9 mouse cellular contexts compared by ENCODE assay signal in genomic region chr13:31207709-31208108, GRCm38 (mm10).
DNase-seq lines count a peak whose midpoint lies in the region; ATAC-seq lines count a peak whose summit lies in the region.
"Had no signal": no experiment of that assay in that cellular context is flagged by ENCODE, and none has a peak within 500 bp of the region (broad histone marks: within the 10 kb centered on the region; RNA-seq: fewer than 3 reads in every experiment).

No protein-coding gene starts in this region.

- H3K9ac ChIP-seq in hindbrain, embryonic 12.5 days = no peak overlapping the region
- no peak overlapping the region for H3K9ac ChIP-seq in intestine, embryonic 15.5 days
- no peak overlapping the region for H3K9ac ChIP-seq in lung, embryonic 15.5 days
- no peak overlapping the region for H3K9ac ChIP-seq in stomach, embryonic 14.5 days (replicated peaks; ENCODE audit: low read depth, low read length)
- H3K9ac ChIP-seq in midbrain, embryonic 16.5 days (ENCODE audit: low read depth, low read length) = no peak overlapping the region
- H3K9ac ChIP-seq: heart, embryonic 15.5 days had no signal

- H3K4me1 ChIP-seq in hindbrain, embryonic 10.5 days (replicated peaks) = no peaks in the 10 kb centered on the region
- no peaks in the 10 kb centered on the region for H3K4me1 ChIP-seq in hindbrain, embryonic 12.5 days
- H3K4me1 ChIP-seq in intestine, embryonic 15.5 days (replicated peaks) = no peaks in the 10 kb centered on the region
- H3K4me1 ChIP-seq in lung, embryonic 15.5 days = peaks cover 7% of the 10 kb centered on the region; the same call in 1 of the 2 replicates
- 0 out of 2 replicates have a peak, but pooled peaks cover 2% of the 10 kb centered on the region for H3K4me1 ChIP-seq in stomach, embryonic 14.5 days (ENCODE audit: control insufficient read depth, insufficient read depth, low read length)
- H3K4me1 ChIP-seq in midbrain, embryonic 16.5 days (ENCODE audit: control insufficient read depth, insufficient read depth, low read length) = no peaks in the 10 kb centered on the region
- H3K4me1 ChIP-seq: heart, embryonic 15.5 days had no signal

- 75% methylated on average over 5 of the region's 5 CpGs for WGBS in hindbrain, embryonic 10.5 days
- 68% methylated on average over 5 of the region's 5 CpGs for WGBS in hindbrain, embryonic 12.5 days
- WGBS in intestine, embryonic 15.5 days = 27% methylated on average over 5 of the region's 5 CpGs
- 19% methylated on average over 5 of the region's 5 CpGs for WGBS in lung, embryonic 15.5 days
- WGBS in stomach, embryonic 14.5 days = 28% methylated on average over 5 of the region's 5 CpGs
- 59% methylated on average over 5 of the region's 5 CpGs for WGBS in midbrain, embryonic 16.5 days

- no peak overlapping the region for H3K4me2 ChIP-seq in hindbrain, embryonic 12.5 days (replicated peaks)
- no peak overlapping the region for H3K4me2 ChIP-seq in intestine, embryonic 15.5 days (replicated peaks)
- no peak overlapping the region for H3K4me2 ChIP-seq in lung, embryonic 15.5 days
- H3K4me2 ChIP-seq in stomach, embryonic 14.5 days (replicated peaks; ENCODE audit: low read depth, low read length) = no peak overlapping the region
- no peak overlapping the region for H3K4me2 ChIP-seq in midbrain, embryonic 16.5 days (ENCODE audit: low read length)
- H3K4me2 ChIP-seq: heart, embryonic 15.5 days had no signal

- H3K27me3 ChIP-seq in hindbrain, embryonic 10.5 days (ENCODE audit: insufficient read depth, poor library complexity, severe bottlenecking) = no peaks in the 10 kb centered on the region
- no peaks in the 10 kb centered on the region; the same call in 1 of the 2 replicates for H3K27me3 ChIP-seq in hindbrain, embryonic 12.5 days
- H3K27me3 ChIP-seq in intestine, embryonic 15.5 days (replicated peaks) = no peaks in the 10 kb centered on the region
- peaks cover 6% of the 10 kb centered on the region; the same call in 1 of the 2 replicates for H3K27me3 ChIP-seq in lung, embryonic 15.5 days
- H3K27me3 ChIP-seq in stomach, embryonic 14.5 days (ENCODE audit: control insufficient read depth, insufficient read depth, low read length) = no peaks in the 10 kb centered on the region
- no peaks in the 10 kb centered on the region for H3K27me3 ChIP-seq in midbrain, embryonic 16.5 days (ENCODE audit: control insufficient read depth, insufficient read depth, low read depth, low read length)

- H3K27ac ChIP-seq in hindbrain, embryonic 10.5 days = no peak overlapping the region
- no peak overlapping the region for H3K27ac ChIP-seq in hindbrain, embryonic 12.5 days
- H3K27ac ChIP-seq in intestine, embryonic 15.5 days = no peak overlapping the region
- no peak overlapping the region for H3K27ac ChIP-seq in lung, embryonic 15.5 days
- H3K27ac ChIP-seq in stomach, embryonic 14.5 days (ENCODE audit: low read length) = no peak overlapping the region
- H3K27ac ChIP-seq in midbrain, embryonic 16.5 days (ENCODE audit: low read length) = no peak overlapping the region
- H3K27ac ChIP-seq: heart, embryonic 15.5 days had no signal

- no peaks in the 10 kb centered on the region for H3K9me3 ChIP-seq in hindbrain, embryonic 10.5 days
- no peaks in the 10 kb centered on the region for H3K9me3 ChIP-seq in hindbrain, embryonic 12.5 days (replicated peaks)
- no peaks in the 10 kb centered on the region for H3K9me3 ChIP-seq in intestine, embryonic 15.5 days
- no peaks in the 10 kb centered on the region for H3K9me3 ChIP-seq in lung, embryonic 15.5 days
- H3K9me3 ChIP-seq in stomach, embryonic 14.5 days (ENCODE audit: control insufficient read depth, low read depth, low read length) = no peaks in the 10 kb centered on the region
- H3K9me3 ChIP-seq in midbrain, embryonic 16.5 days (replicated peaks; ENCODE audit: control insufficient read depth, low read length, poor library complexity, severe bottlenecking) = no peaks in the 10 kb centered on the region
- H3K9me3 ChIP-seq: heart, embryonic 15.5 days had no signal

- DNase-seq in hindbrain, embryonic 10.5 days (ENCODE audit: low spot score) = peak; percentile 13
- peak; percentile 27 for DNase-seq in Muller cell, postnatal 12 days (ENCODE audit: inconsistent ontology term)
- DNase-seq in forelimb bud, embryonic 11.5 days (ENCODE audit: low read depth, low spot score) = peak; percentile 17

- H3K4me3 ChIP-seq in hindbrain, embryonic 10.5 days = no peak overlapping the region
- no peak overlapping the region for H3K4me3 ChIP-seq in hindbrain, embryonic 12.5 days
- no peak overlapping the region for H3K4me3 ChIP-seq in intestine, embryonic 15.5 days (replicated peaks)
- H3K4me3 ChIP-seq in lung, embryonic 15.5 days = no peak overlapping the region
- no peak overlapping the region for H3K4me3 ChIP-seq in stomach, embryonic 14.5 days (ENCODE audit: low read depth, low read length)
- H3K4me3 ChIP-seq in midbrain, embryonic 16.5 days (ENCODE audit: low read depth, low read length) = no peak overlapping the region
- H3K4me3 ChIP-seq: heart, embryonic 15.5 days had no signal

- ATAC-seq in hindbrain, embryonic 12.5 days (ENCODE audit: low FRiP score) = no peak
- ATAC-seq in intestine, embryonic 15.5 days = peak; percentile 70; the same call in 1 of the 2 replicates
- ATAC-seq in lung, embryonic 15.5 days (ENCODE audit: borderline replicate concordance, extremely low read depth, low FRiP score, low TSS enrichment) = peak; percentile 83; the same call in 1 of the 2 replicates
- peak; percentile 49; the same call in 1 of the 2 replicates for ATAC-seq in stomach, embryonic 14.5 days (ENCODE audit: insufficient number of reproducible peaks, insufficient read depth, low FRiP score, low read depth)
- no peak for ATAC-seq in midbrain, embryonic 16.5 days

- H3K36me3 ChIP-seq in hindbrain, embryonic 10.5 days = no peaks in the 10 kb centered on the region
- no peaks in the 10 kb centered on the region for H3K36me3 ChIP-seq in hindbrain, embryonic 12.5 days
- no peaks in the 10 kb centered on the region for H3K36me3 ChIP-seq in intestine, embryonic 15.5 days
- no peaks in the 10 kb centered on the region for H3K36me3 ChIP-seq in lung, embryonic 15.5 days
- no peaks in the 10 kb centered on the region for H3K36me3 ChIP-seq in stomach, embryonic 14.5 days (ENCODE audit: control insufficient read depth, insufficient read depth, low read length)
- H3K36me3 ChIP-seq in midbrain, embryonic 16.5 days (ENCODE audit: control insufficient read depth, insufficient read depth, low read length) = no peaks in the 10 kb centered on the region
- H3K36me3 ChIP-seq: heart, embryonic 15.5 days had no signal

Comparison
In these comparisons a context has a peak if more than half of its experiments do, and no peak if none do; other contexts are left out.
1. ATAC-seq: peak in intestine, embryonic 15.5 days (single experiment), lung, embryonic 15.5 days (single experiment) and stomach, embryonic 14.5 days (single experiment); none in hindbrain, embryonic 12.5 days (single experiment) and midbrain, embryonic 16.5 days (single experiment).
2. Peak in every context shown above with its lines, with median percentiles within 50 percentile points of each other: DNase-seq.